Mouse (Mus musculus) spleen, adult 2 months (tissue): ENCODE data around the gene Vmn1r232.

Source experiments
- CTCF ChIP-seq: fragments of 200-500 bp; IDR thresholded peaks from 2 replicates; pipeline ENCODE4 v1.5.1; 2011; ENCODE audit warnings: mild to moderate bottlenecking, inconsistent platforms; ENCODE audit not compliant: insufficient read depth, insufficient read length, insufficient replicate concordance; ENCODE audit errors: extremely low read depth
- POLR2A ChIP-seq: fragments of 200-500 bp; IDR thresholded peaks from 2 replicates; pipeline ENCODE4 v1.6.1; 2011; ENCODE audit warnings: low read depth, low read length, inconsistent platforms

GRCm38 (mm10) chr17:20946636-20947035 lies 27.1 kb upstream of the Vmn1r232 start:
- TF ChIP-seq POLR2A (no peak), CTCF (no peak)
